Mouse (Mus musculus) forebrain, embryonic 13.5 days (tissue): ENCODE measurements around the gene Gm20388. TPM values are rescaled to one million over a fixed set of nuclear protein-coding genes. Genes with fewer than 3 reads are reported as not detected.

Experiments used
- ATAC-seq: fragments of 200-750 bp; cut with Nextera tagmentation; 2 replicates; pipeline ENCODE4 v1.8.0; 2017
- H3K27ac ChIP-seq: fragments of 300-500 bp; sonication (generic); 2 replicates; pipeline ENCODE4 v1.5.1; 2015; ENCODE audit warnings: inconsistent platforms, mild to moderate bottlenecking, moderate library complexity
- H3K27me3 ChIP-seq: fragments of 300-500 bp; sonication (generic); 2 replicates; pipeline ENCODE4 v1.6.1; 2015; ENCODE audit warnings: mild to moderate bottlenecking, inconsistent platforms
- H3K36me3 ChIP-seq: fragments of 300-500 bp; sonication (generic); 2 replicates; pipeline ENCODE4 v1.6.1; 2015; ENCODE audit warnings: mild to moderate bottlenecking, inconsistent platforms; ENCODE audit not compliant: poor library complexity, severe bottlenecking
- H3K4me1 ChIP-seq: fragments of 300-500 bp; sonication (generic); 2 replicates; pipeline ENCODE4 v1.6.1; 2015; ENCODE audit warnings: inconsistent platforms
- H3K4me2 ChIP-seq: fragments of 300-500 bp; sonication (generic); 2 replicates; pipeline ENCODE4 v1.6.1; 2015; ENCODE audit warnings: inconsistent platforms, mild to moderate bottlenecking, moderate library complexity
- H3K4me3 ChIP-seq: fragments of 300-500 bp; sonication (generic); 2 replicates; pipeline ENCODE4 v1.5.1; 2015; ENCODE audit warnings: mild to moderate bottlenecking, inconsistent platforms
- H3K9ac ChIP-seq: fragments of 300-500 bp; sonication (generic); 2 replicates; pipeline ENCODE4 v1.6.1; 2015; ENCODE audit warnings: mild to moderate bottlenecking, inconsistent platforms
- H3K9me3 ChIP-seq: fragments of 300-500 bp; sonication (generic); replicated peaks from 2 replicates; pipeline ENCODE4 v1.6.1; 2016; ENCODE audit warnings: inconsistent platforms
- WGBS: fragments of 180-500 bp; shearing (Covaris S2); methylation state at CpG from one replicate; pipeline ENCODE4 v1.1.7; 2015; 5-methylcytosine and 5-hydroxymethylcytosine counted together
- polyA plus RNA-seq: library from polyadenylated mRNA; unstranded; fragments of >200 nt; fragmentation: Nextera tagmentation; extraction: Ambion mirVana; gene quantifications from 2 replicates; pipeline ENCODE4 v1.2.1, GENCODE M21; 2015

The Gm20388 gene
- polyA plus RNA-seq, 1 experiment from 2014 or later = 5.6 TPM

DNA sequence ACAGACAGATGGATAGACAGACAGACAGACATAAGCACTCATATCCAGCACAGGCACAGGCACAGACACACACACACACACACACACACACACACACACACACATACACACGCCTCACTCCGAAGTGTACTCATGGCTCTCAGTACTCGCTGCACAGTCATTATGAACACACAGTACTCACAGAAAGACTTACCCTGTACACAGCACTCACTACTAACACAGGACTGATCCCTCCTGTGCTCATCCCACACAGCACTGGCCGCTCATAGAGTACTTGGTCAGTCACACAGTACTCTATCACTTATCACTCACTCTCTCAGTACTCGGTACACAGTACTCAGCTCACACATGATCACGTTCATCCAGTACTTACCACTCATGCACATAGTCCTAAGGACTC, 462.0 kb downstream of the Gm20388 start:
- Histone ChIP-seq H3K4me1 (peaks cover 76% of the 10 kb centered on the region), H3K9me3 (no peaks in the 10 kb centered on the region), H3K9ac (no peak overlapping the region), H3K27me3 (no peaks in the 10 kb centered on the region), H3K4me3 (no peak overlapping the region), H3K36me3 (no peaks in the 10 kb centered on the region), H3K27ac (peak overlapping the region; percentile 14; the same call in 1 of the 2 replicates), H3K4me2 (no peak overlapping the region)
- ATAC-seq = no peak
- WGBS = 87% methylated on average over 6 of the region's 6 CpGs

- no peaks in the 10 kb centered on the region for H3K9me3 ChIP-seq
- H3K9ac ChIP-seq = peak overlapping the region; percentile 38; the same call in 1 of the 2 replicates
- no peaks in the 10 kb centered on the region for H3K27me3 ChIP-seq
- no peak overlapping the region for H3K4me2 ChIP-seq
- no peak for ATAC-seq
- WGBS = 81% methylated on average over 3 of the region's 3 CpGs
- no peaks in the 10 kb centered on the region for H3K36me3 ChIP-seq
- H3K27ac ChIP-seq = peak overlapping the region; percentile 80; the same call in 1 of the 2 replicates
- H3K4me3 ChIP-seq = no peak overlapping the region
- H3K4me1 ChIP-seq = peaks cover 79% of the 10 kb centered on the region
These were observed 463.0 kb downstream of the Gm20388 start for GRCm38 (mm10) chr8:120373621-120374020.

DNA sequence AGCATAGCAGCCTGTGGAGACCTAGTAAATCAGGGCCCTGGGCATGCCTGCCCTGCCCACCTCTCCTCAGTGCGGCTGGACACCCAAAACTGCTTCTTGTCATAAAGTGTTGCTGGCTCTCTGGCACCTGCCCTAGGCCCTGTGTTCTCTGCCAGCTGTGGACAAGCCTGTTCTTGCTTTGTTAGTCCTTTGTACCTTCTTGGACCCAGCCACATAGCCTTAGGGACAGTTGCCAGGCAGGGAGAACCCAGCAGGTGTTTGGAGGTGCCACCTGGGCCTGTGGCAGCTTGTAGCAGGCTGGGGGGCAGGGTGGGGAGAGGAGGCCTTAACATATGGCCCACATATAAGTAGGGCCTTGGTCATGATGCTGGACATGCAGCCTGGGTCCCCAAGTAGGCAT, 463.4 kb downstream of the Gm20388 start:
- no peak overlapping the region for H3K4me3 ChIP-seq
- peaks cover 79% of the 10 kb centered on the region for H3K4me1 ChIP-seq
- WGBS = 88% methylated on average over 1 of the region's 1 CpGs
- ATAC-seq = no peak
- H3K36me3 ChIP-seq = no peaks in the 10 kb centered on the region
- peak overlapping the region; percentile 38 for H3K9ac ChIP-seq
- H3K27me3 ChIP-seq = no peaks in the 10 kb centered on the region
- H3K4me2 ChIP-seq = no peak overlapping the region
- H3K9me3 ChIP-seq = no peaks in the 10 kb centered on the region
- peak overlapping the region; percentile 80 for H3K27ac ChIP-seq

GRCm38 (mm10) chr8:120374514-120374913, 463.9 kb downstream of the Gm20388 start:
- no peak overlapping the region for H3K4me3 ChIP-seq
- 43% methylated on average over 9 of the region's 9 CpGs for WGBS
- peaks cover 79% of the 10 kb centered on the region for H3K4me1 ChIP-seq
- no peaks in the 10 kb centered on the region for H3K36me3 ChIP-seq
- H3K27ac ChIP-seq = peak overlapping the region; percentile 80
- H3K4me2 ChIP-seq = no peak overlapping the region
- ATAC-seq = no peak
- H3K9ac ChIP-seq = peak overlapping the region; percentile 38
- H3K27me3 ChIP-seq = no peaks in the 10 kb centered on the region
- H3K9me3 ChIP-seq = no peaks in the 10 kb centered on the region

GRCm38 (mm10) chr8:120375170-120375569, 464.5 kb downstream of the Gm20388 start:
- peak overlapping the region; percentile 81 for H3K27ac ChIP-seq
- H3K27me3 ChIP-seq = no peaks in the 10 kb centered on the region
- no peak overlapping the region for H3K4me2 ChIP-seq
- peak; percentile 62 for ATAC-seq
- WGBS = 31% methylated on average over 5 of the region's 5 CpGs
- H3K9ac ChIP-seq = no peak overlapping the region
- no peaks in the 10 kb centered on the region for H3K9me3 ChIP-seq
- no peak overlapping the region for H3K4me3 ChIP-seq
- peaks cover 78% of the 10 kb centered on the region for H3K4me1 ChIP-seq
- no peaks in the 10 kb centered on the region for H3K36me3 ChIP-seq

- Histone ChIP-seq H3K9ac (0 out of 2 replicates have a peak overlapping the region, but pooled peaks have one; percentile 30), H3K4me2 (no peak overlapping the region), H3K4me1 (peaks cover 82% of the 10 kb centered on the region), H3K27me3 (no peaks in the 10 kb centered on the region), H3K9me3 (no peaks in the 10 kb centered on the region), H3K27ac (peak overlapping the region; percentile 81), H3K36me3 (no peaks in the 10 kb centered on the region), H3K4me3 (no peak overlapping the region)
- ATAC-seq = peak; percentile 14; the same call in 1 of the 2 replicates
- WGBS = 20% methylated on average over 4 of the region's 4 CpGs
These were observed 465.6 kb downstream of the Gm20388 start for GRCm38 (mm10) chr8:120376215-120376614.

- no peaks in the 10 kb centered on the region for H3K27me3 ChIP-seq
- WGBS = 49% methylated on average over 22 of the region's 22 CpGs
- H3K36me3 ChIP-seq = no peaks in the 10 kb centered on the region
- no peak overlapping the region for H3K4me3 ChIP-seq
- 0 out of 2 replicates have a peak overlapping the region, but pooled peaks have one; percentile 30 for H3K9ac ChIP-seq
- H3K4me1 ChIP-seq = peaks cover 91% of the 10 kb centered on the region
- no peaks in the 10 kb centered on the region for H3K9me3 ChIP-seq
- H3K4me2 ChIP-seq = no peak overlapping the region
- no peak for ATAC-seq
- H3K27ac ChIP-seq = peak overlapping the region; percentile 81
These were observed 466.5 kb downstream of the Gm20388 start for GRCm38 (mm10) chr8:120376847-120377802.

DNA sequence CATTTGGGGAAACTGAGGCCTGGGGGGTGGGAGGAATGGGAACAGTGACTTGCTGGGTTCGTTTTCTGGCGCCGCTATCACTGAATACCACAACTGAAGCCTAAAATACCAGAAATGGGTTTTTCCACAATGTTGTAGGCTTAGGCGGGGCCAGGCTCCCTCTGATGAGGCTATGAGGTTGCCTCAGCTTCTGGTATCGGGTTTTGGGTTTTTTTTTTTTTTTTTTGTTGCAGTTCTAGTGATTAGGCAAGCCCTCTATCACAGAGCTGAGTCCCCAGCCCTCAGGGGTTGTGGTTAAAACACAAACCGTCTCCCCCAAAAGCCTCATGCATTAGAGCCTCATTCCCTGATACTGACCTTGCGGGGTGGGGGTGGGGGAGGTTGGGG, 467.2 kb downstream of the Gm20388 start:
- Histone ChIP-seq H3K27ac (no peak overlapping the region), H3K27me3 (no peaks in the 10 kb centered on the region), H3K4me3 (no peak overlapping the region), H3K4me1 (peaks cover 95% of the 10 kb centered on the region), H3K9ac (no peak overlapping the region), H3K9me3 (no peaks in the 10 kb centered on the region), H3K4me2 (no peak overlapping the region), H3K36me3 (no peaks in the 10 kb centered on the region)
- no peak for ATAC-seq
- WGBS = 65% methylated on average over 7 of the region's 7 CpGs

- H3K9me3 ChIP-seq = no peaks in the 10 kb centered on the region
- no peak overlapping the region for H3K4me2 ChIP-seq
- WGBS = 39% methylated on average over 16 of the region's 16 CpGs
- H3K4me3 ChIP-seq = no peak overlapping the region
- peak overlapping the region; percentile 23; the same call in 1 of the 2 replicates for H3K9ac ChIP-seq
- no peak for ATAC-seq
- no peak overlapping the region; the same call in 1 of the 2 replicates for H3K27ac ChIP-seq
- no peaks in the 10 kb centered on the region for H3K27me3 ChIP-seq
- no peaks in the 10 kb centered on the region for H3K36me3 ChIP-seq
- H3K4me1 ChIP-seq = peaks cover 96% of the 10 kb centered on the region
These were observed 467.7 kb downstream of the Gm20388 start for GRCm38 (mm10) chr8:120378306-120378705.

- H3K4me2 ChIP-seq = no peak overlapping the region
- ATAC-seq = no peak
- H3K9me3 ChIP-seq = no peaks in the 10 kb centered on the region
- WGBS = 39% methylated on average over 3 of the region's 3 CpGs
- H3K9ac ChIP-seq = peak overlapping the region; percentile 23; the same call in 1 of the 2 replicates
- H3K27me3 ChIP-seq = no peaks in the 10 kb centered on the region
- no peaks in the 10 kb centered on the region for H3K36me3 ChIP-seq
- H3K4me3 ChIP-seq = no peak overlapping the region
- peaks cover 97% of the 10 kb centered on the region for H3K4me1 ChIP-seq
- H3K27ac ChIP-seq = no peak overlapping the region; the same call in 1 of the 2 replicates
These were observed 468.4 kb downstream of the Gm20388 start for GRCm38 (mm10) chr8:120379015-120379414.

DNA sequence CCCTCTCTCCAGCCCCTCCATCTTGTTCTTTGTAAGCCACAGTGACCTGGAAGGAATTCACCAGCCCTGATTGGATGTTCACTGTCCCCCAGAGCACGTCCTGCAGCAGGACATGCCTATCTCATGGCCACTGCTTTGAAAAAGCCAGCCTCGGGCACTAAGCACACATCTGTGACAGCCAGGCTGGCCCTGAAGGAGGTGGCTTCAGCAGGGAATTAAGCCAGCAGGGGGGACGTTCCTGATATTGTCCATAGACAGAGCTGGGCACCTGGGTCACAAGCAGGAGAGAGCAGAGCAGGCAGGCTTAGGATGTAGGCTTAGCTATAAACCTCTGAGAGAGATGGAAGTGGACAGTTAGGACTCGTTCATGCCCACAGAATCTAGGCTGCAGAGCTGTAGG, 471.2 kb downstream of the Gm20388 start:
- Histone ChIP-seq H3K9ac (peak overlapping the region; percentile 45), H3K36me3 (no peaks in the 10 kb centered on the region), H3K4me3 (no peak overlapping the region), H3K27me3 (no peaks in the 10 kb centered on the region), H3K9me3 (peaks cover 5% of the 10 kb centered on the region; the same call in 1 of the 2 replicates), H3K4me1 (peaks cover 77% of the 10 kb centered on the region), H3K27ac (peak overlapping the region; percentile 89), H3K4me2 (no peak overlapping the region)
- 25% methylated on average over 4 of the region's 4 CpGs for WGBS
- no peak; the same call in 1 of the 2 replicates for ATAC-seq
